Mouse (Mus musculus): ENCODE data around the gene Gbgt1. TPM values are rescaled to one million over a fixed set of nuclear protein-coding genes. Genes with fewer than 3 reads are reported as not detected.
"Not testable (repeated sequence)": the region's sequence is repeated elsewhere in the genome, so short reads cannot be mapped to it uniquely, and the experiment has no call there.

The Gbgt1 gene
- total RNA-seq (2021): 1 to 10 TPM; 2.5 to 2.6 TPM

- DNase-seq: no peak
- intact Hi-C loops (cut with DNase I): no loop called here
Observed at GRCm38 (mm10) chr2:28496671-28497070, at the start of gene Gbgt1. Gbgt1 (plus strand) TSS chr2:28496891.

- intact Hi-C loops (cut with DNase I): loop anchor here (10.0 kb wide), 1 partner anchor 902 kb away; no protein-coding TSS in a partner anchor
- DNase-seq: no peak
Observed at GRCm38 (mm10) chr2:28447315-28447670, 49.4 kb upstream of the Gbgt1 start.

- DNase-seq: no peak
- intact Hi-C loops (cut with DNase I): no loop called here
Observed at GRCm38 (mm10) chr2:28451663-28452062, 45.0 kb upstream of the Gbgt1 start.

DNA sequence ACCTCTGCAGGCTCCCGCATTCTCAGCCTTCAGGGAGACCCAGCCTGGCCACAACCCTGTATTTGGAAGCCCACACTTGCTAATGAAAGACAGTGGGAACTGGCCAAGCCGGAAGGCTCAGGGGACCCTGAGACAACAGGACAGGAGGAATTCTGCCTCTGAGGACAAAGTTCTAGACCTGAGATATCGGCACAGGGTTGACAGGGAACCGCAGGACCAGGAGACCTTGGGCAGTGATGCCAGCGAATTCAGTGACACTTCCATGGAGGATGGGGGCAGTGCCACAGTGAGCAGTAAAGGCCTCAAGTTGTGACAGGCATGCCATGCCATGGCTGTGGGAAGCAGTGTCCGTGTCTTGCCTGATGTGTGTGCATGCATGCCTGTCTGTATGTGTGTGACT is 43.2 kb upstream of the Gbgt1 start:
- DNase-seq: no peak
- intact Hi-C loops (cut with DNase I): no loop called here

- intact Hi-C loops (cut with DNase I): no loop called here
- peak; percentile 72 for DNase-seq
Observed at GRCm38 (mm10) chr2:28456616-28457015, 40.1 kb upstream of the Gbgt1 start.

GRCm38 (mm10) chr2:28463919-28464318 is 32.8 kb upstream of the Gbgt1 start:
- intact Hi-C loops (cut with DNase I): no loop called here
- peak; percentile 62 for DNase-seq

DNA sequence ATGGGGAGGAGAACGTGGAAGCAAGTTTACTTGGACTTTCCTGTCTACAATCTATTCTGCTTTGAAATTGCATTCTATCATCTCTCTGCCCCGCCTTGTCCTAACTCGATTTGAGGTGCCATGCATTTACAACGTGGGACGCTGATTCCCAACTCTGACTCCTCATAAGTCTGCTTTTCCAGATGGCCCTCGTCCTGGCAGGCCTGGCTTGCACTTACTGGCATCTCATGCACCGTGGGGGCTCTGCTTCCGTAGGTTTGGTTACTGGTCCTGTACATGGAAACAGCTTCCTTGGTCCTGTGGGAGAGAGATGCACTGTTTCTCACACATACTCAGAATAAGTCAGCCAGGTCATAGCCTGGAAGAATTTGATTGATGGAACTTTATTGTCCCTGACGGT is 31.8 kb upstream of the Gbgt1 start:
- intact Hi-C loops (cut with DNase I): no loop called here
- no peak for DNase-seq

DNA sequence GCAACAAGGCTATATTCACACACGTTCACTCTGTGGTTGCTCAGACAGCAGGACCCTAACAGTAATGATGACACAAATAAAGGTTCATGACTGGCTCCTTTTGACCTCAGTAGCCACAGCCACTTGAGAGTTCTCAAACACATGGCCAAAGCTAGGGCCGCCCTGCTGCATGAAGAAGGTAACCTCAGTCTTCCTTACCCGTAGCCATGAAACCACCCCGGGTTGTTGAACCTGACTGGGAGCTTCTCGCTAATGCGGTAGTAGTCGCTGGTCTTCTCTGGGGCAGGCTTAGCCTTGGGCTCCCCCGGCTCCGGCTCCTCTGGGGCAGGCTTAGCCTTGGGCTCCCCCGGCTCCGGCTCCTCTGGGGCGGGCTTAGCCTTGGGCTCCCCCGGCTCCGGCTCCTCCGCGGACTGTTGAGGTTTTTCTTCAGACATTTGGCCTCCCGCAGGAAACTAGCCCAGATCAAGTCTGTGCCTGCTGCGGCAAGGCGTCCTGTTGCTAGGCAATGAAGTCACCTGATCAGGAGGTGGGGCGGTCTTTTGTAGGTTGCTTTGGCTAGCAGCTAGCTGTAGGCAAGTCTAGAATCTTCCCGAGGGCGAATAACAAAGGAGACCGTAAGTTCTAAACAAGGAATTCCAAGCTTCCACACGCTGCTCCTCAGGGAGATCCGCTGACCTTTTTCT is 30.7 kb upstream of the Gbgt1 start, which contains the start of gene 1700007K13Rik:
Gene 1700007K13Rik, minus strand, starts transcription at position 497 of the 683 bp plus-strand sequence.
- peak; percentile 58 for DNase-seq
- intact Hi-C loops (cut with DNase I): no loop called here

- DNase-seq: peak; percentile 90
- intact Hi-C loops (cut with DNase I): no loop called here
Observed at GRCm38 (mm10) chr2:28467860-28468485, 28.7 kb upstream of the Gbgt1 start, which contains the start of gene Mrps2. Mrps2 (plus strand) TSS chr2:28468066.

- intact Hi-C loops (cut with DNase I): no loop called here
- no peak for DNase-seq
Observed at GRCm38 (mm10) chr2:28468486-28469225, 28.0 kb upstream of the Gbgt1 start.

- intact Hi-C loops (cut with DNase I): no loop called here
- DNase-seq: no peak
Observed at GRCm38 (mm10) chr2:28469461-28469860, 27.2 kb upstream of the Gbgt1 start.

DNA sequence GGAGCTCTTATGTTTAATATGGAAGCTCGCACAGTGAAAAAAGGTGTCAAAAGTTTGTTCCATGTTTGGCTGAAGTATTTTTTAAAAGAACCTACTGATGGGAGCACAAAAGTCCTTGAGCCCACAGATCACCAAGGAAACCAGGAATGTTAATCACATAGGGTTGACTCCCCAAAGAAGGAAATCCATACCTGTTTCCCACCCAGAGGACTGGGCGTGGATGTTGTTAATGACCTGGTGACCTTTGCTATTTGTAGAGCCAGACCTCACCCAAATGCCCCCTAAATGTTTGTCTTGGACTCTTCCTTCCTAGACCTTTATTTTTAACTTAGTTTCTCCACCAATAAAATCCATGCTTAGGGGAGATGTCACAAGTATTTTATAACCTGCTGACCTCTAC is 26.1 kb upstream of the Gbgt1 start:
- DNase-seq: no peak
- intact Hi-C loops (cut with DNase I): no loop called here

DNA sequence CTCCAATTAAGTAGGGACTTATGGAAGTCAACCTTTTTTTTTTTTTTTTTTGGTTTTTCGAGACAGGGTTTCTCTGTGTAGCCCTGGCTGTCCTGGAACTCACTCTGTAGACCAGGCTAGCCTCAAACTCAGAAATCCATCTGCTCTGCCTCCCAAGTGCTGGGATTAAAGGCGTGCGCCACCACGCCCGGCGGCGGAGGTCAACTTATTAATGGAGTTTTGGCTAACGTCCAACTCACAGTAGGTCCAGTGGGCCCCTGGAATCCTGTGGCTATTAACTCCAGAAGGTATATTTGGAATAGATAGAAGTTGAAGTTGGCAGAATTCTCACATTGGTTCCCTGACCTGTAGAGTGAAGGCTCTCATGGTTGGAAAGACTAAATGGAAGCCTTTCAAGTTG is 24.7 kb upstream of the Gbgt1 start:
- intact Hi-C loops (cut with DNase I); DNase-seq: not testable (repeated sequence)

DNA sequence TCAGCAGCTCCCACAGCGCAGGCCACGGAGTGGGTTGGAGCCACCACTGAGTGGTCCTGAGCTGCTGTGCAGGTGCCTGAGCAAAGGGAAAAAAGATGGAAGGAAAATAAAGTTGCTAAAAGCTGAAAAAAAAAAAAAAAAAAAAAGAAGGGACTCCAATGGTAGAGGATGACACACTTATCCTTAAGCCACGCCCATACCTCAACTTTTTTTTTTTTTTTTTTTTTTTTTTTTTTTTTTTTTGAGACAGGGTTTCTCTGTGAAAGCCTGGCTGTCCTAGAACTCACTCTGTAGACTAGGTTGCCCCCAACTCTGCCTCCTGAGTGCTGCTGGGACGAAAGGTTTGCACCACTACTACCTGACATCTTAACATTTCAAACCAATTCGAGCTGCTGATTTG is 18.7 kb upstream of the Gbgt1 start:
- intact Hi-C loops (cut with DNase I); DNase-seq: not testable (repeated sequence)

GRCm38 (mm10) chr2:28479208-28480204 is 17.2 kb upstream of the Gbgt1 start:
- intact Hi-C loops (cut with DNase I): loop anchor here (5.0 kb wide), 1 partner anchor 1487 kb away; no protein-coding TSS in a partner anchor
- no peak for DNase-seq

DNA sequence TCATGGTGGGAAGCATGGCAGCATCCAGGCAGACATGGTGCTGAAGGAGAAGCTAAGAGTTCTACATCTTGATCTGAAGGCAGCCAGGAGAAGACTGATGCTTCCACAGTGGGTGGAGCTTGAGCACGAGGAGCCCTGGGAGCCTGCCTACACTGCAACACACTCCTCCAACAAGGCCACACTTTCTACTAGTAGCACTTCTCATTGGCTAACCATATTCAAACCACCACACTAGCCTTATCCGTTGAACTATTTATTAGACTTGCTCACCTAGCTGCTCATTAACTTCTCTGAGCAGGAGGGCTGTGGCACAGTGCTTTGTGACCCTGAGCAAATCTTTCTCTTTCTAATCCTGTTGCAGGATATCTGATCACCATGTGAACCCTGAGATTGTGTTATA is 12.8 kb upstream of the Gbgt1 start:
- intact Hi-C loops (cut with DNase I): loop anchor here (5.0 kb wide), 1 partner anchor 1492 kb away; no protein-coding TSS in a partner anchor
- DNase-seq: no peak

GRCm38 (mm10) chr2:28494521-28494920 is 2.2 kb upstream of the Gbgt1 start:
- DNase-seq: no peak
- intact Hi-C loops (cut with DNase I): no loop called here

DNA sequence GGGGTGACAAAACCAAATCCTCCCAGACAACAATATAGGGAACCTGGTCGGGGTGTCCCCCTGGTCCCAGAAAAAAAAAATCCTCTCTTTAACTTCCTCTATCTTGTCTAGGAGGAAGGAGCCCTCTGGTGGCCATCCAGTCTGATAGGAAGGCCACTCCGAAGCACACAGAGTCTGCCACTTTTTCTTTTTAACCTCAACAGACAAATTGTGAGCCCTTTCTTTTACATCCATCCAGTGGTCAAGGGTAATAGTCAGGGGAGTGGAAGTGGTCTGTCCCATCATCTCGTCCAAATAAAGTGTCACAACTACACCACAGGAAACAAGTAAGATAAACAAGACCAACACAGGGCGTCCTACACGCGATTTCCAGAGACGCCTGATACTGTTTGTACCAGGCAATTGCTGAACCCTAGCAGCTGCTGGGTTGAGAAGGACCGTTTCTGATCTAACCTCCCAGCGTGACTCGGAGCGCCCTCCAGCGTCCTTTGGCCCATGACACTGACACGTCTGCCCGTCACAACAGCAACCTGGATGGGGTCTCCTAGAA is 1.4 kb upstream of the Gbgt1 start:
- intact Hi-C loops (cut with DNase I): no loop called here
- DNase-seq: no peak

DNA sequence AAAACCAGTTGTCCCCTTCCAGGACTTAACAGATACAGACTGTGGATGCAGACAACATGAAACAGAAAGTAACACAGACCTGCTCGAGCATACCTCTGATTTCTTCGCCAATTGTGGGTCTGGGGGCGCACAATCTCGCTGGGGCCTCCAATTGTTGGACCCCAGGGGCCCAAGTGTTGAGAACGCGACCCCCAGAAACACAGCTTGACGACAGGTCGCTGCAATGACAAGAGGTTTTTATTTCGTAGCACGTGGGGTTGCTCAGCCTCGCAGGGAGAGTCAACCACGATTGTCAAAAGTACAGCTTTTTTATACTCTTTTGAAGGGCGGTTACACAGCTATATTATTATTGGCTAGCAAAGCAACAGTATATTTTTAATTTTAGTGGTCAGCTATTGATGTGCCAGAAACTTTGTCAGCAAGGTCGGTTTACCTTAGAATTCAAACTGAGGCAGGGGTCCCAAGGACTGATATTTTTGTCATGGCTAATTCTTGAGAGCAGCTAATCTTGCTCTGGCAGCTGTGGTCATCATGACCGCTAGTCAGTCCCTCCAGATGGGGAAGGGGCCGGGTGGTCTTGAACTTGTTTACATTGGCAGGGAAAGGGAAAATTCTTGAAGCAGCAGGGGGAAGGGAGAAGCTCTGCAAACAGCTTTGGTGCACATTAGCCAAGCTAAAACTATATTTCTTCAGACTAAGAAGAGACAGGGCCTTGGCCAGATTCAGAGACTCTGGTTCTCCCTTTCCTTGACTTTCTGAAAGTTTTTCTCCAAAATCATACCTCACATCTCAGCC is 693 bp upstream of the Gbgt1 start:
- intact Hi-C loops (cut with DNase I): no loop called here
- DNase-seq: no peak

Measured in left cerebral cortex, postnatal 4 days (tissue).